11 mouse cellular contexts compared by ENCODE assay signal in genomic region chr11:4076633-4077032, GRCm38 (mm10). TPM values are rescaled to one million over a fixed set of nuclear protein-coding genes. Genes with fewer than 3 reads are reported as not detected.
DNase-seq lines count a peak whose midpoint lies in the region; ATAC-seq and TF ChIP-seq lines count a peak whose summit lies in the region.
"Had no signal": no experiment of that assay in that cellular context is flagged by ENCODE, and none has a peak within 500 bp of the region (broad histone marks: within the 10 kb centered on the region; RNA-seq: fewer than 3 reads in every experiment).

No protein-coding gene starts in this region.

- 17% methylated on average over 8 of the region's 8 CpGs for WGBS in lung, adult 2 months
- whole genome bisulfite sequencing in embryonic facial prominence, embryonic 10.5 days, result 14% methylated on average over 8 of the region's 8 CpGs
- WGBS in forebrain, embryonic 14.5 days, result 15% methylated on average over 8 of the region's 8 CpGs

- no peak for TF ChIP-seq POLR2A in lung, adult 2 months (IDR thresholded peaks at IDR 0.05; ENCODE audit: borderline replicate concordance, extremely low read depth, low read depth, low read length)

- H3K27ac ChIP-seq in embryonic facial prominence, embryonic 10.5 days (replicated peaks), result no peak overlapping the region
- no peak overlapping the region for H3K27ac ChIP-seq in forebrain, embryonic 14.5 days (ENCODE audit: low read depth, low read length)
- H3K27ac ChIP-seq: embryonic facial prominence, embryonic 12.5 days; limb, embryonic 13.5 days had no signal

- no peak for TF ChIP-seq CTCF in lung, adult 2 months (IDR thresholded peaks at IDR 0.05; ENCODE audit: insufficient read depth, low read length)

- H3K4me2 ChIP-seq in forebrain, embryonic 14.5 days (ENCODE audit: low read length), result no peak overlapping the region
- H3K4me2 ChIP-seq: embryonic facial prominence, embryonic 12.5 days; limb, embryonic 13.5 days had no signal

- no peak overlapping the region for H3K4me3 ChIP-seq in lung, adult 2 months (replicated peaks; ENCODE audit: extremely low read depth, low read depth, low read length)
- H3K4me3 ChIP-seq in embryonic facial prominence, embryonic 10.5 days, result no peak overlapping the region
- H3K4me3 ChIP-seq in forebrain, embryonic 14.5 days (ENCODE audit: low read depth, low read length), result no peak overlapping the region
- H3K4me3 ChIP-seq: embryonic facial prominence, embryonic 12.5 days; limb, embryonic 13.5 days had no signal

- H3K27me3 ChIP-seq in embryonic facial prominence, embryonic 10.5 days (replicated peaks; ENCODE audit: low read depth, poor library complexity, severe bottlenecking), result no peaks in the 10 kb centered on the region
- H3K27me3 ChIP-seq in forebrain, embryonic 14.5 days (replicated peaks; ENCODE audit: control insufficient read depth, insufficient read depth, low read length), result no peaks in the 10 kb centered on the region; the same call in 1 of the 2 replicates
- H3K27me3 ChIP-seq: embryonic facial prominence, embryonic 12.5 days; limb, embryonic 13.5 days had no signal

- no peak overlapping the region for H3K9ac ChIP-seq in forebrain, embryonic 14.5 days (ENCODE audit: low read length)
- H3K9ac ChIP-seq: embryonic facial prominence, embryonic 12.5 days; limb, embryonic 13.5 days had no signal

- H3K36me3 ChIP-seq in embryonic facial prominence, embryonic 10.5 days (replicated peaks), result no peaks in the 10 kb centered on the region
- no peaks in the 10 kb centered on the region for H3K36me3 ChIP-seq in forebrain, embryonic 14.5 days (ENCODE audit: control insufficient read depth, insufficient read depth, low read length)
- H3K36me3 ChIP-seq: embryonic facial prominence, embryonic 12.5 days; limb, embryonic 13.5 days had no signal

- DNase-seq in lung, postnatal 10 days, result peak; percentile 62
- no peak for DNase-seq in lung, adult 2 months
- peak; percentile 67 for DNase-seq in adipocyte (ENCODE audit: low spot score)
- peak; percentile 84 for DNase-seq in embryonic facial prominence, embryonic 10.5 days (ENCODE audit: low spot score)
- peak; percentile 65 for DNase-seq in ovary, postnatal 14 days (ENCODE audit: low spot score)
- no peak for DNase-seq in forebrain, embryonic 14.5 days (ENCODE audit: low spot score)
- DNase-seq in layer of hippocampus, postnatal 36 days, result no peak

- no peaks in the 10 kb centered on the region for H3K4me1 ChIP-seq in lung, adult 2 months (ENCODE audit: control insufficient read depth, insufficient read depth, low read length)
- H3K4me1 ChIP-seq in embryonic facial prominence, embryonic 10.5 days, result no peaks in the 10 kb centered on the region
- H3K4me1 ChIP-seq in forebrain, embryonic 14.5 days (ENCODE audit: control insufficient read depth, insufficient read depth, low read length), result no peaks in the 10 kb centered on the region
- H3K4me1 ChIP-seq: embryonic facial prominence, embryonic 12.5 days; limb, embryonic 13.5 days had no signal

- no peaks in the 10 kb centered on the region for H3K9me3 ChIP-seq in embryonic facial prominence, embryonic 10.5 days
- no peaks in the 10 kb centered on the region for H3K9me3 ChIP-seq in forebrain, embryonic 14.5 days (replicated peaks; ENCODE audit: control insufficient read depth, low read length)
- H3K9me3 ChIP-seq: embryonic facial prominence, embryonic 12.5 days; limb, embryonic 13.5 days had no signal

- ATAC-seq in megakaryocyte, adult 5-6 weeks (ENCODE audit: poor library complexity, severe bottlenecking), result no peak
- no peak for ATAC-seq in forebrain, embryonic 14.5 days

RNA-seq across cellular contexts. Expression of gene Sec14l3, which starts 12.0 kb away (rescaled TPM):
- polyA plus RNA-seq in lung, adult 2 months (2012; rRNA removed), result 565 and 735 TPM in 2 replicates
- polyA plus RNA-seq in embryonic facial prominence, embryonic 10.5 days (2016; fragmentation: Nextera tagmentation; extraction: Ambion mirVana), result not detected in 2 replicates
- total RNA-seq in megakaryocyte, adult 5-6 weeks (2015), result not detected in 2 replicates
- total RNA-seq in megakaryocyte, adult 5-6 weeks (2017), result not detected in 2 replicates
- 0.52 and 1.1 TPM in 2 replicates for polyA plus RNA-seq in forebrain, embryonic 14.5 days (2014; fragmentation: Nextera tagmentation; extraction: Ambion mirVana)
- total RNA-seq in layer of hippocampus, postnatal 36 days (2021), result 1 to 10 TPM; 1.1 to 1.2 TPM
- polyA plus RNA-seq: embryonic facial prominence, embryonic 12.5 days; limb, embryonic 13.5 days; small intestine, adult 2 months had no signal

RNA-seq across cellular contexts. Expression of gene Mtfp1, which starts 18.6 kb away (rescaled TPM):
- 8.9 TPM in 2 replicates for polyA plus RNA-seq in lung, adult 2 months (2012; rRNA removed)
- polyA plus RNA-seq in embryonic facial prominence, embryonic 10.5 days (2016; fragmentation: Nextera tagmentation; extraction: Ambion mirVana), result 14.6 and 15.6 TPM in 2 replicates
- 1.1 and 2.6 TPM in 2 replicates for total RNA-seq in megakaryocyte, adult 5-6 weeks (2015)
- total RNA-seq in megakaryocyte, adult 5-6 weeks (2017), result 1.3 and 1.8 TPM in 2 replicates
- polyA plus RNA-seq in forebrain, embryonic 14.5 days (2014; fragmentation: Nextera tagmentation; extraction: Ambion mirVana), result 6.7 and 7.8 TPM in 2 replicates
- total RNA-seq in layer of hippocampus, postnatal 36 days (2021), result 100 to 1,000 TPM; 118 TPM

RNA-seq across cellular contexts. Expression of gene Sec14l4, which starts 45.4 kb away (rescaled TPM):
- polyA plus RNA-seq in lung, adult 2 months (2012; rRNA removed), result 41.0 and 56.3 TPM in 2 replicates
- polyA plus RNA-seq in embryonic facial prominence, embryonic 10.5 days (2016; fragmentation: Nextera tagmentation; extraction: Ambion mirVana), result 0.29 TPM in 1 of 2 replicates, not detected in the other
- total RNA-seq in megakaryocyte, adult 5-6 weeks (2015), result not detected in 2 replicates
- total RNA-seq in megakaryocyte, adult 5-6 weeks (2017), result not detected in 2 replicates
- polyA plus RNA-seq in forebrain, embryonic 14.5 days (2014; fragmentation: Nextera tagmentation; extraction: Ambion mirVana), result not detected in 2 replicates
- total RNA-seq in layer of hippocampus, postnatal 36 days (2021), result under 1 TPM; 0.13 to 0.40 TPM
- polyA plus RNA-seq: embryonic facial prominence, embryonic 12.5 days had no signal

RNA-seq across cellular contexts. Expression of gene Sec14l2, which starts 46.6 kb away (rescaled TPM):
- 8.2 and 10.7 TPM in 2 replicates for polyA plus RNA-seq in lung, adult 2 months (2012; rRNA removed)
- 1.7 and 2.0 TPM in 2 replicates for polyA plus RNA-seq in embryonic facial prominence, embryonic 10.5 days (2016; fragmentation: Nextera tagmentation; extraction: Ambion mirVana)
- 0.27 and 0.82 TPM in 2 replicates for total RNA-seq in megakaryocyte, adult 5-6 weeks (2015)
- 0.81 and 3.9 TPM in 2 replicates for total RNA-seq in megakaryocyte, adult 5-6 weeks (2017)
- polyA plus RNA-seq in forebrain, embryonic 14.5 days (2014; fragmentation: Nextera tagmentation; extraction: Ambion mirVana), result 1.1 and 1.4 TPM in 2 replicates
- 10 to 100 TPM; 52.5 to 57.4 TPM for total RNA-seq in layer of hippocampus, postnatal 36 days (2021)

RNA-seq across cellular contexts. Expression of gene Rnf215, which starts 58.4 kb away (rescaled TPM):
- polyA plus RNA-seq in lung, adult 2 months (2012; rRNA removed), result 60.6 and 69.2 TPM in 2 replicates
- polyA plus RNA-seq in embryonic facial prominence, embryonic 10.5 days (2016; fragmentation: Nextera tagmentation; extraction: Ambion mirVana), result 21.2 and 22.8 TPM in 2 replicates
- total RNA-seq in megakaryocyte, adult 5-6 weeks (2015), result 6.3 and 7.7 TPM in 2 replicates
- 12.8 and 14.8 TPM in 2 replicates for total RNA-seq in megakaryocyte, adult 5-6 weeks (2017)
- 44.3 and 45.5 TPM in 2 replicates for polyA plus RNA-seq in forebrain, embryonic 14.5 days (2014; fragmentation: Nextera tagmentation; extraction: Ambion mirVana)
- 10 to 100 TPM; 32.4 to 35.7 TPM for total RNA-seq in layer of hippocampus, postnatal 36 days (2021)

Comparison
In these comparisons a context has a peak if more than half of its experiments do, and no peak if none do; other contexts are left out.
1. DNase-seq: peak in lung, postnatal 10 days (single experiment), adipocyte (single experiment), embryonic facial prominence, embryonic 10.5 days (single experiment) and ovary, postnatal 14 days (single experiment); none in lung, adult 2 months (single experiment), forebrain, embryonic 14.5 days (single experiment) and layer of hippocampus, postnatal 36 days (0 of 2).
2. RNA of gene Sec14l3, which starts 12.0 kb away (polyA plus RNA-seq): 565 to 735 TPM in lung, adult 2 months; 0.52 to 1.1 TPM in forebrain, embryonic 14.5 days and not detected in embryonic facial prominence, embryonic 10.5 days; every median in the first group is over 100 times any median in the second.
3. RNA of gene Sec14l4, which starts 45.4 kb away (polyA plus RNA-seq): 41.0 to 56.3 TPM in lung, adult 2 months; 0.29 TPM in embryonic facial prominence, embryonic 10.5 days and not detected in forebrain, embryonic 14.5 days; every median in the first group is over 10 times any median in the second.